Mouse (Mus musculus) R1 (cell line): Measurements from ENCODE around the gene Arhgef15.
"Not testable (repeated sequence)": the region's sequence is repeated elsewhere in the genome, so short reads cannot be mapped to it uniquely, and the experiment has no call there.

Experiments used
- DNase-seq: peaks from one replicate; pipeline ENCODE4 v3.0.0-alpha.2; 2018; ENCODE audit warnings: low read depth, low spot score

The Arhgef15 gene

DNA sequence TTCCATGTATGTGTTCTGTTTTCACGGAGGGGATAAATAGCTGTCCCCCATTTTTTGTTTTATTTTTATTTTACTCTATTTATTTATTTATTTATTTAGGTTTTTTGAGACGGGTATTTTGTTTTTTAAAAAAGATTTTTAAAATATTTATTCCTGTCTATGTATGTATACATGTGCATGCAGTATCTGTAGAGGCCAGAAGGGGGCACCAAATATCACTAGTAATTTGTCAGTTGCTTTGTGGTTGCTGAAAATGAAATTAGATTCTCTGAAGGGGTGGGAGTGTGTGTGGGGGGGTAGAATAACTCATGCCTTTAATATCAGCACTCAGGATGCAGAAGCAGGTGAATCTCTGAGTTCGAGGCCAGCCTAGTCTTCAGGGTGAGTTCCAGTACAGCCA lies 8.6 kb upstream of the Arhgef15 start:
- DNase-seq, result peak; percentile 59

DNA sequence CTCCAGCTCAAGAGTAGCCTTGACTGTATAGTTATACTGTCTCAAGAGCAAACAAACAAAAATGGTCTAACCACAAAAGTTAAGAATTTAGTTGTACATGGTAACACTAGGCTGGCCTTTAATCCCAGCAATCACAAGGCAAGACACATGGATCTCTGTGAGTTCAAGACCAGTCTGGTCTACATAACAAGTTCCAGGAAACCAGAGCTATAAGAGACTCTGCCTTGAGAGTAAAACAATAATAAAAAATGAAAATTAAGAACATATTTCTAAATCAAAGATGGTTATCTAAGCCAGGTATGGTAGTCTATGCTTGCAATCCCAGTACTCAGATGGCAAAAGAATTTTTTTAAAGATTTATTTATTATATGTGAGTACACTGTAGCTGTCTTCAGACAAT lies 7.8 kb upstream of the Arhgef15 start:
- DNase-seq, result no peak

DNA sequence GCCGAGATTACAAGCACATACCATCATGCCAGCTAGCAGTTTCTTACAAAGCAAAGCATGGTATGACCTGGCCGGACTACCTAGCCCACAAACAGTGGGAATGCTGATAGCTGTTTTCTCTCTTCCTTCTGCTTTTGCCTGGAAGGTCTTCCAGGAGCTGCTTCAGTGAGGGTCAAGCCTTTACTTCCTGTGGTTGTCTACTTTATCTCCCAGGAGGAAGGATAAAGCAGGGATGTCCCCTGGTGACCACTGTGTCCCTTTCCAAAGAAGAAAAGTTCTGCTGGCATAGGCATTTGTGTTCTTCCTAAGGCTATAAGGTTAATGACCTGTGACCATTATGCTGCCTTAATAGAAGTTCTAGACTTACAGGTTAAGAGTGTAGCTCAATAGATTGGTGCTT lies 6.1 kb upstream of the Arhgef15 start:
- no peak for DNase-seq

DNA sequence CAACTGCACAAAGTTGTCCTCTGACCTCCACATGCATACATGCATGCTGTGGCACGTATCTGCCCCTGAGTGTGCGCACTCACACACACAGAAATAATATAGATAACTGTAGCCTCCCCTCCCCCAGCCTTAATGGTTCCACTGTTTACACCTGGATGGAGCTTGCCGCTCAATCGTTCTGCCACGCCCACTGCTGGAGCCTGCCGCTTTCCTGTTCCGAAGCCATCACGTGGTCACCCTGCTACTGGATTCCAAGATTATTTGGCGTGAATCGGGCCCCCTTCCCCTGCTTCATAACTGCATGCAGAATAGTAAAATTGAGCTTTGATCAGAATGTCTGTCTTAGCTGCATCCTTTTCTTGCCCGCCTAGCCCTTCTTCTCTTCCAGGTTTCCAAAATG lies 4.9 kb upstream of the Arhgef15 start:
- DNase-seq, result not testable (repeated sequence)

DNA sequence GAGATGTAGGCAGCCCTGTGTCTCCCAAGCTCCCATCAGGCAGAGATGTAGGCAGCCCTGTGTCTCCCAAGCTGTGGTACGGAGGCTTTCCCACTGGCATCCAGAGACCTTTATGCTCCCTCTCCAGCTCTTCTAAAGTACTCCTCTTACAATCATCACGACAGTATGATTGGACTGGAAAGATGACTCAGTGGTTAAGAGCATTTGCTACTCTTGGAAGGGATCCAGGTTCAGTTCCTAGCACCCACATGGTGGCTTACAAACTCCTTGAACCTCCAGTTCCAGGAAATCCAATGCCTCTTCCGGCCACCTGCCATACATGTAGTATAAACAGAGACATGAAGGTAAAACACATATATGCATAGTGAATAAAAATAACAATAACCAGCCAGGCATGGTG lies 4.3 kb upstream of the Arhgef15 start:
- DNase-seq, result no peak

GRCm38 (mm10) chr11:68957971-68958370 lies 691 bp upstream of the Arhgef15 start:
- DNase-seq, result no peak

DNA sequence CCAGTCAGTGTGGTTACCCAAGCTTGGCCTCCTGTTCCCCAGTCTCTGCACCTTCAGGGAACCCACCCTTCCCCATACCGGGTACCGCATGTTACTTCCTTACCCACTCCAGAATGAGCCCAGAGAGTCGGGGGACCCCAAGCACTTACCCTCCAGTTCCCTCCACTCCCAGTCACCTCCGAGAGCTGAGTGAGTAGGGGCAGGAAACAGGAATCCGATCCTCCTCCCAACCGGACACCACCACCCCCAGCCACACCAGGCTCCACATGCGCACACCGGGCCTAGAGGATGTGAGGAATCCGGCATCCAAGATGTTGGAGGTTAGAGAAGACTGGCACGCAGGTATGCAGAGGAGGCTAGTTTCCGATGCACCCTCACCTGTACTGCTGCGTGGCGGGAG lies 583 bp downstream of the Arhgef15 start:
- DNase-seq, result peak; percentile 44

DNA sequence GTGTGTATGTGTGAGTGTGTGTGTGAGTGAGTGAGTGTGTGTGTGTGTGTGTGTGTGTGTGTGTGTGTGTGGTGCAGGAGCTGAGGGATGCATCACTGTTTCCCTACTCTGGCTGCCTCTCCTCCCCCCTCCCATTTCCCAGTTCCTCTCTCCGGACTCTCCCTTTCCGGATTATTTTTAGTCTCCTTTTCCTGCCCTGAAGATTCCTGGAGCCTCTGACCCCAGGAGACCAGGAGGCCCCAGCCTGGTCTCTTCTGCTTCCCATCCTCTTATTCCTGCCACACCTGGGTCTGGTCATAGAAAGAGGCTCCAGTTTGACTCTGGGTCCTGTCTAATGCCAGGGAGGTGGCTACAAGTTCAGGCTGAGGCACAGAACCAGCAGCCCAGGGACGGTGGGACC lies 1.2 kb downstream of the Arhgef15 start:
- no peak for DNase-seq

DNA sequence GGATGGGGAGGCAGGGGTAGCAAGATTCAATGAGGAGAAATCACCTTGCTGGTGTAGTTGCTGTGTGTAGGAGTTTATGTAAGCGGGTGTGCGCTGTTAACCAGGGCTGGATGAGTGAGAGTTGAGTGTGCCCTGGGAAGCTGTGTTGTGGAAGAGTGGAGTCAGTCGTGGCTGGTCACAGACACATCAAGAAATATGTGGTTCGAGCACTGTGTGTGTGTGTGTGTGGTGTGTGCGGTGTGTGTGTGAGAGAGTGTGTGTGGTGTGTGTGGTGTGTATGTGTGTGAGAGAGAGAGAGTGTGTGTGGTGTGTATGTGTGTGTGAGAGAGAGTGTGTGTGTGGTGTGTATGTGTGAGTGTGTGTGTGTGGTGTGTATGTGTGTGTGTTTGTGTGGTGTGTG lies 1.8 kb downstream of the Arhgef15 start:
- DNase-seq, result no peak

- no peak for DNase-seq
Observed at GRCm38 (mm10) chr11:68954408-68954807, 2.9 kb downstream of the Arhgef15 start.

DNA sequence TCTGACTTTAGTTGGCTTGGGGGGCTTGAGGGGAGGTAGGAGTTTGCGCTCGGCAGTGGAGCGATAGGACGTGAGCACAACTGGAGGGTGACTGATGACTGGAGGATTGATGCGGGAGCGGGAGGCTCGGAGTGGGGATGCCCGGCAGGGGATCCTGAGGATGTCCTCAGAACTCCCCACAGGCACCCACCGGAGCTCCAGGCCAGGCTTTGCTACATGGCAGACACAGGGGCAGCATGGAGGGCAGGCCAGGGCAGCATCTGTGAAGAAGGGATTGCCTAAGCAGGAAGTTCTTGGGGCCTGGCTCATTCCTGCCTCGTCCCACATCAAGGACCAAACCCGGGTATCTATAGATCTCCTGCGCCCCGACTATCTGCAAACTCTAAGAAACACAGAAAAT lies 3.4 kb downstream of the Arhgef15 start:
- no peak for DNase-seq

- DNase-seq, result no peak
Observed at GRCm38 (mm10) chr11:68947542-68947993, 9.7 kb downstream of the Arhgef15 start.

DNA sequence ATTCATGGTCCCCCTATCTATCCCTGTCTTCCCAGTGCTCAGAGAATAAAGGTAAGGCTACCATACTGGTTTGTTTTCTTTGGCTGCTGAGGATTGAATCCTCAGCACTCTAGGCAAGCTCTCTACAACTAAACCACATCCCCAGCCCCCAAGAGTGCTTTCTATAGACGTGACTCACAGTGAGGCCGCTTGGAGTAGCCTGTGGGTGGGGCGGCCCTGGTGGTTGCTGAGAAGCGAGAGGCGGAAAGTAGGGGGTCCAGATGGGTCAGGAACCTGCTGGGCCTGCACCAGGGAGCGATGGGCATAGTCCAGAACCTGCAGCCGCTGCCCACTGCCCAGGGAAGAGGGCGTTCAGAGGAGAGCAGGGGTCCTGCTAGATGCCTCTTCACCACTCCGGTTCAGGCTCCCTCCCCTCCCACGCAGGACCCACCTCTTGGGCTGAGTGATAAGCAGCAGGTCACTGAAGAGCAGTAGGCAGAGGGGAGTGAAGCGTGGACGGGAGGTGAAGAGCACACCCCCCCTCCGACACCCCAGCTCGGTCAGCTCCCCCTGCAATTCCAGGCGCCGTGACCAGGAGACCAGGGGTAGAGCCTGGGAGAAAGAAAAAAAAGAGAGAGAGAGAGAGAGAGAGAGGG lies 10.4 kb downstream of the Arhgef15 start:
- no peak for DNase-seq

DNA sequence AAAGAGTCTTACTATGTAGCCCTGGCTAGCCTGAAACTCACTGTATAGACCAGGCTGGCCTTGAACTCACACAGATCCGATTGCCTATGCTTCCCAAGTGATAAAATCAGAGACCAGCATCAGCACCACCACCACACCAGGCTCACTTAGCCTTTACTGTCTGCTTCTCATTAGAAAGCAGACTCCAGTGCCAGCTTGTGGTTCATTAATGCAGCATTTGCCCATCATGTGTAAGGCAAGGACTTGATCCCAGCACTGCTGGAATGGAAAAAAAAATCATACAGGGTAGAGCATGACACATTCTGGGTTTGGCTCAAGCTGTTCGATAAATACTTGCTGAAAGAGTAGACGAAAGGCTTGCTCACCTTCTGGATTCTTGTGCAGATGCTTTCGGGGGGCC lies 11.3 kb downstream of the Arhgef15 start:
- no peak for DNase-seq

DNA sequence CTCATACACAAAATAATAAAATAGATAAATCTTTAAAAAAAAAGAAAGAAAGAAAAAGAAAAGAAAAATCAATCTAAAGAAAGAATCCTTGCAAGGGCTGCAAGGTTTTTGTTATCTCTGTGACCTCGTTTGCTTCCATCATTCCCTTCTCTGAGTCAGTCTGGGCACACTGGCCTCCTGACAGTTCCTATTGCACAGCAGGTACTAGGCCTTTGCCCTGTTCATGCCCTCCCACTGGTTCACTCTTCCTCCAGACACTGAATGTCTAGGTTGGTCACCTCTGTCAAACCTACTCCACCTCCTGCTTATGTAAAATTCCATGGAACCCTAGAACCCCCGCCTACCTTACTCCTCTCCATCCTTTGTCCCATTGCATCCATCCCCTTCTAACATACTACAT lies 12.0 kb downstream of the Arhgef15 start:
- DNase-seq, result no peak

DNA sequence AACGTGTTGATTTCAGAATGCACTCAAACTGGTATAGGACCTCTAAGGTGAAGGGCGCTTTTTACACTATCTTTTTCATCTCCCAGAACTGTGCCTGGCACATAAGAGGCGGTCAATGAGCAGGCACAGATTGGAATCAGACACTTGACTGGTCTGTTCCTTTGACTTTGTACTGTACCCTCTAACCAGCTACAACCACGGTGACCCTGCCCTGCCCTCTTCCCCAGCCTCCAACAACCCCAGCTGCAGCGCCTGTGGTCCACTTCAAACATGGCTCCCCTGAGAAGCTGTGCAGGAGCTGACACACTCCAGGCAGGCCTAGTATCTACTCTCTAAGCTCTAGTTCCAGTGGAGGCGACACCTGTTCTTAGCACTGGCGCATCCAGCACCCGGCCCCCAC lies 14.5 kb downstream of the Arhgef15 start:
- DNase-seq, result no peak

DNA sequence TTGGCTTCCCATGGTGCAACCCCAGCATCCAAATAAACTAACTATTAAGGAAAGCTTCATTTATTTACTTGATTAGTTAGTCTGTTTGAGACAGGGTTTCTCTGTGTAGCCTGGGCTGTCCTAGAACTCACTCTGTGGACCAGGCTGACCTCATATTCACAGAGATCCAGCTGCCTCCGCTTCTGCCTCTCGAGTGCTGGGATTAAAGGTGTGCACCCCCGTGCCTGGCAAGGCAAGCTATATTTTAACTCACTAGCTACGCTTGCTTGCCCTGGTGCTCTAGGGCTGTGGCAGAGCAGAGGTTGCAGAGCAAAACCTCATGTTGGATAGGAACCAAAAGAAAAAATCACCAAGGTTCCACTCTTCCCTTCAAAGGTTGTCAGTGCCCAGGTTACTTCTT lies 16.8 kb downstream of the Arhgef15 start:
- DNase-seq, result no peak

- peak; percentile 95 for DNase-seq
Observed at GRCm38 (mm10) chr11:68939451-68940304, 17.6 kb downstream of the Arhgef15 start.

GRCm38 (mm10) chr11:68936951-68937350 lies 20.3 kb downstream of the Arhgef15 start:
- not testable (repeated sequence) for DNase-seq

GRCm38 (mm10) chr11:68933885-68934507 lies 23.3 kb downstream of the Arhgef15 start:
- DNase-seq, result no peak

DNA sequence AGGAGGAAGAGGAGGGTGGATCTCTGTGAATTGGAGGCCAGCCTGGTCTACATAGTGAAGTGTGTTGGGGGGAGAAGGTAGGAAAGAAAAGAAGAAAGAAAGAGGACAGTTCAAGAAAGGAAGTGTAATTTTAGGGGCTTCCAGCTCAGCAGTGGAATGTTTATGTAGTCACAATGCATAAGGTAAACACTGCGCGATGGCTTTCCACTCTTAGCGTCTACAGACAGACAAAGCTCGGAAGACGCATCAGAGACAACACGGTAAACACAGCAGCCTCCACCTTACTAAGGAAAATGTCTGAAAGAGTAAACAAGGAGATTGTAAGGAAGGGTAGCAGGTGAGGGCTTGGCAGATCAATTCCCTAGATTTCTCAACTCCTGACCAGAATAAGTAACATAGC lies 27.3 kb downstream of the Arhgef15 start:
- no peak for DNase-seq

GRCm38 (mm10) chr11:68926981-68927380 lies 30.3 kb downstream of the Arhgef15 start, which contains the start of gene Odf4:
Odf4 (minus strand) TSS chr11:68927081.
- no peak for DNase-seq

- DNase-seq, result no peak
Observed at GRCm38 (mm10) chr11:68924749-68925148, 32.5 kb downstream of the Arhgef15 start.
